Mouse (Mus musculus) fat pad, adult 2 months (tissue): ENCODE measurements around the gene Cep68.

Experiments
- DNase-seq: peaks from one replicate; pipeline ENCODE4 v3.0.0-alpha.2; 2011; ENCODE audit warnings: low read depth, low spot score; ENCODE audit errors: extremely low read depth

Cep68 gene

DNA sequence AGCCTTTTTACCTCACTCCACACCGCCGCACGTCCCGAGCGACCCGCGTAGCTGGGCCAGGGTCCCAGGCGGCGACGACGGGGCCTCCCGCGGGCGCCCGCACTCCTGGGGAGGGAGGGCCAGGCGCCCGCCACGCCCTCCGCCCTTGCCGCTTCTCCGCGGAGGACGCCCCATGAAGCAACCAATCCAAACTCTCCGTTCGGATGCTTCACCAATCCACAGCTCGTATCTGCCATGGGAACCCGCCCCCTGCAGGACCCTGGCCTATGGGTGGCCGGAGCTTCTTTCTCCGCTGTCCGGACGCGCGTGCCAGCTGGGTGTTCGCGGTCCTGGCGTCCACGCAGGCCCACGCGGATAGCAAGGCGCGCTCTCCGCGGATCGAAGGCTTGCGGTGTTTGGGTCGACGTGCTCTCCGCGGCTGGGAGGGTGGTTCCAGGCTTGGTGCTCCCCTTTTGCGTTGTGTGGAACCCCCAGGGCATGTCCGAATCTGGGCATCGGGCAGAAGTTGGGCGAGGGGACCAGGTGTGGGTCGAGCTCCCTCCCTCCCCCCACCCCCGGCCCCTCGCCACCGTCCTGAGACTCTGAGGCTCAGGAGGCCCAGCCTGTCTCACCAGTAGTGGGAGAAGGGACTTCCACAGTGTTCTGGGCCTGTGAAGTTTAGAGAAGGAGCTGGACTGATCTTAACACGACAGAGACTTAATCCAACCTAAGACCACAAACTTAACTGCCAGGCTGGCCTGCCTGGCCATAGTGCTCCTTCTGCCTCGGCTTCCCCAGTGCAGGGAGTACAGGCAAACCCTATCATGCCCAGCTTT lies at the start of gene Cep68:
Gene Cep68, minus strand, starts transcription at position 134 of the 815 bp plus-strand sequence.
- DNase-seq, result peak; percentile 40

DNA sequence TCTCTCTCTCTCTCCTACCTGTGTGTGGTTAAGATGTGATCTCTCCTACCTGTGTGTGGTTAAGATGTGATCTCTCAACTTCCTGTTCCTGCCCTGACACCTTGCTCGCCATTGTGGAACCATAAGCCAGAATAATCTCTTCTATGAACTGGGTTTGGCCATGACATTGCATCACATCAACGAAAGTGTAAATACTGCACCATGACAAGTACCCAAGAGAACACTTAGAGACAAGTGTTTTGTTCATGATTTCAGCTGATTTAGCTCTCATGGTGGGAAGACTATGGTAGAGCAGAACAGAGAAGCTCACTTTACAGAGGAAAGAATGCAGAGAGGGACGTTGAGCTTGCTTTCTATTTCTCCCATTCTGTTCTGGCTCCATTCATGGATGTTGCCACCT lies 35.2 kb upstream of the Cep68 start:
- no peak for DNase-seq

DNA sequence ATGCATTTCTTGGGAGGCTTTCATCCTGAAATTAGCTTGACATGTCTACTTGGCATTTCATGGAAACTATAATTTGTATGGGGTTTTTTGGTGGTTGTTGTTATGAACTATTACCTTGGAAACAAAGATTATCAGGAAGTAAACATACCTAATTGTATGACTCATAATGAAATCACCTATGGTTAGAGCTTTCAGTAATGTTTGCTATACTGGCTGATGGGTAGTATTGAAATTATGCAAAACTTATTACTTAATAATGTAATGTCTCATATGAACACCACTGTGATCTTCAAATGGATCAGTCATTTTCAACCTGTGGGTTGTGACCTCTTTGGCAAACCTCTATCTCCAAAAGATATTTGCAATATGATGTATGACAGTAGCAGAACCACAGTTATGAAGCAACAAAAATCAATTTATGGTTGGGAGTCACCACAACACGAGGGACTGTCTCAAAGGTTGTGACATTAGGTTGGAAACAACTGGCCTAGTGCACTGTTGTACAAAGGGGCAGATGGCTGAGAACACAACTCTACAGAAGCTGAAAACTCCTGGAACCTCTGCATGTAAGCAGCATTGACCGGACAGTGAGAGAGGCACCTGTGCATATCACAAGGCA lies 33.5 kb upstream of the Cep68 start:
- DNase-seq, result no peak

DNA sequence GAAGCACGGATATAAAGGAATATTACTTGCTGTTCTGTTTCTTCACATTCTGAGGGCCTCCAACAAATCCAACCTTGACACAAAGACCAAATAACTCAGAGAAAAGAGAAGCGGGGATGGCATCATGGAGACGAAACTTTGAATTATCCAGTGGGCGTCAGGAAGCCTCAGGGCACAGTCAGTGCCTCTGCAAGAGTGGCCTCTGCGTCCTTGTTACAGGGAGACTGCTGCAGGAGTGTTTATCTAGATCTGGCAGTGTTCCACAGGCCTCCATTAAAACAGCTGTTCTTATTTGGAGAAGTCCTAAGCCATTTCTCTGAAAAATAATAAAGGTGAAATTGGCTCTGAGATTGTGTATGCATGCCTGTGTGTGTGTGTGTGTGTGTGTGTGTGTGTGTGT lies 31.8 kb upstream of the Cep68 start:
- DNase-seq, result peak; percentile 56

DNA sequence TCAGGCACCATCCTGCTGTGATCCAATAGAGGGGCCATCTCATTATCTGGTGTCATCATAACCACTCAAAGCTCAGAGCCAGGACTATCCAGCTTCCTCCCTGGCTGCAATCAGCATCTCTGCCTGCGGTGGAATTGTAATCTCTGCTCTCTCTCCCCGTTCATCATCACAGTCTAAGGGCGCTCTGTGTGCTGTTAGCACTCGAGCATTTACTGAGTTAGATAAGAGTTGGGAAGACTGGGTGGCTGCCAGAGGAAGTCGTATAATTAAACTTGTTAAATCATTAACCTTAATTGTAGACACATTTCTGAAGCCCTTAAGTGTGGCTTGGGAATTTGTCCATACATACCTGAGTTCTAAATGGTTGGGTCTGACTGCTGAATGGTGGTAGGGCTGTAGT lies 29.5 kb upstream of the Cep68 start:
- DNase-seq, result no peak

DNA sequence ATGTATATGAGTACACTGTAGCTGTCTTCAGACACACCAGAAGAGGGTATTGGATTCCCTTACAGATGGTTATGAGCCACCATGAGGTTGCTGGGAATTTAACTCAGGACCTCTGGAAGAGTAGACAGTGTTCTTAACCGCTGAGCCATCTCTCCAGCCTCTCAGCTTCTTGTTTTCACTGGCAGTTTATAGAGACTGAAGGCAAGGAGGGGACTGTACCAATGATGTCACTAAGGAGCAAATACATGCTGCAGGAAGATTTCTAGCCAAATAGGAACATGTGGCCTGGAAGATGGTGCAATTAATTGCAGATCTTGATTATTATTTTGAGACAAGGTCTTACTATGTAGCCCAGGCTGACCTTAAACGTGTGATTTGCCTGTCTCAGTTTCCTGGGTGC lies 27.9 kb upstream of the Cep68 start:
- DNase-seq, result no peak

DNA sequence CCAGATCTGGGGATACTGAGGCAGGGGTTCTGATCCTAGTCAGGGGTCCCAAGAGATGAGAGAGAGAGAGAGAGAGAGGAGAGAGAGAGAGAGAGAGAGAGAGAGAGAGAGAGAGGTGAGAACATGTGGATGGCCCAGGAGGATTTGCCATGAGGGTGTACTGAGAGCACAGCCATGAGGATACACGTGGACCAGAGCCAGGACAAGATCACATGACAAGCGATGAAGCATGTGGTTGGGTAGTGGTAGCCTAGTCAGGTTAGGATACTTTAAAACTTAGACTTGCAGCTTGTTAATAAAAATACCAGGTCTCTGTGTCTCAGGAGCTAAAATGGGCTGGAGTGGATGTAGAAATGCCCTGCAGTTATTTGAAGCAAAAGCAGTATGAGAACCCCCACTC lies 26.7 kb upstream of the Cep68 start:
- DNase-seq, result no peak

DNA sequence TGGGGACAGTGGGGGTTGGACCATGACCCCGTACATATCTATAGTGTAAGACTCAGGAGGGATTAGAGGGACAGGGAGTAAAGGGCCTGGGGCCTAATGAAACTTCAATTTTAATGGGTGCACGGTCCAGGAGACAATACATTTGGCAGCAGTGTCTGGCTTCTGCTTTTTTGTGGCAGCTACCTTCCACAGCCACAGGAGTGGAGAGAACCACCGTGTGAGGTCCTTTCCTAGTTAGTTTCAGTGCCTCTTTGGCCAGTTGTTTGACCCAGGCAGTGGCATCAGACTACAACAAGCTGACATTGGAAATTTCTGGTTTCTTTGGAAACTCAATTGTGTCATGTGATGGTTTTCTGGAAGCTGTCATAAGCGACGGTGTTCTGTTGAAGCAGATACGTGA lies 20.7 kb upstream of the Cep68 start:
- DNase-seq, result no peak

DNA sequence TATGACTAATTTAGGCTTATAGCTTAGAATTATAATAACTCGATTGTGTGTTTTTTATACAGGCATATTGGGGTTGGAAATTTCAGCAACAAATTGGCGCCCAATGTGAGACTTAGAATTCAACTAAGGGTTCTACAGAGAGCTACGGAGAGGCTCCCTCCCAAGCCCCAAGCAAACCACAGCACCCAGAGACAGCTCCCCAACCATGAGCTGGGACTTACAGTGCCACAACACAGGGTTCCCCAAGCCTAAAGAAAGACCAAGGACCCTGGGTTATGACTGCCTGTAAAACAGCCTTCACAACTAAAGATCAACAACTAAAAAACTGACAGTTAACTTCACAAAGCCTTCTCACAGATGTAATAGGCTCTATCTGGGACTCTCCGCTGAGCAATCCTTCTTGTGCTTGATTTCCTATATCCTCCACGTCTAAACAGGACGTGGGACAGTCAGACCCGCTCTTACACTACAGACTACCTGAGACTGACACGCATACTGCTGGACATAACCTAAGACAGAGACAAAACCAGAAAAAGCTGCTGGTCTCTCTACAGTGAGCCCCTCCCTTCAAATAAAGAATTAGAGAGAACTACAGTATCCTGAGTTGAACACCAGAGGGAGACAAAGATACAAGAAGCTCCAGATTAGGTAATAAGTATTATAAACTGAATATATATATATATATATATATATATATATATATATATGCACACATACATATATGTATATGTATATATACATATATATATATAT lies 13.6 kb upstream of the Cep68 start:
- no peak for DNase-seq

DNA sequence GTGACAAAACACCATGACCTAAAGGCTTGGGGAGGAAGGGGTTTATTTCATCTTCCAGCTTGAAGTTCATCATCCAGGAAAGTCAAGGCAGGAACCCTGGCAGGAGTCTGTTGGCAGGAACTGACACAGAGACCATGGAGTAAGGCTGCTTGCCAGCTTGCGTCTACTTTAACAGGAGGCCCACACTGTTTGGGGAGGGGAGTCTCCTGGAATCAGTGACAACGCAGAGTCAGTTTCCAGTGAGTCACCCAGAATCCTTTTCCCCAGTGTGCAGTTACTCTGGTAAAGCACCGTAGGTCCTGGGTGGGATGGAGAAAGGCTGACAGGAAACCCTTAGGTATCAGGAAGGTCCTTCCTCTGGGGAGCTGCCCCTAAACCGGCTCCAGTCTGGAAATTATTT lies 5.6 kb upstream of the Cep68 start:
- DNase-seq, result no peak

DNA sequence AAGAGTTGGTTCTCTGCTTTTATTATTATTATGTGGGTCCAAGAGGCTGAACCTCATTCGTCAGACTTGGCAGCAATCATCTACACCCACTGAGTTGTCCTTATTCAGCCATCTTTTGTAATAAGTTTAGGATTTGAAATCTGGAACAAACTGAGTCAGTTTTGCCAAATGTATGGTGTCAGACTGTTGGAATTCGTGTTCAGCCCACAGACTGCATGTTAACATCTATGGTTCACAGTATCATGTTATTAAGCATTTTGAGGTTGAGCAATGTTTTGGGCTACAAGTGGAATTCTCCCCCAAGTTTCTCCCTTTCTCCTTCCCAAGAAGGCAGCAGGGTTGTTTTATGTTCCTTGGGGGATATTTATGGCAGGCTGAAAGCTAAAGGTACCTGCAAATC lies 3.9 kb upstream of the Cep68 start:
- peak; percentile 63 for DNase-seq

DNA sequence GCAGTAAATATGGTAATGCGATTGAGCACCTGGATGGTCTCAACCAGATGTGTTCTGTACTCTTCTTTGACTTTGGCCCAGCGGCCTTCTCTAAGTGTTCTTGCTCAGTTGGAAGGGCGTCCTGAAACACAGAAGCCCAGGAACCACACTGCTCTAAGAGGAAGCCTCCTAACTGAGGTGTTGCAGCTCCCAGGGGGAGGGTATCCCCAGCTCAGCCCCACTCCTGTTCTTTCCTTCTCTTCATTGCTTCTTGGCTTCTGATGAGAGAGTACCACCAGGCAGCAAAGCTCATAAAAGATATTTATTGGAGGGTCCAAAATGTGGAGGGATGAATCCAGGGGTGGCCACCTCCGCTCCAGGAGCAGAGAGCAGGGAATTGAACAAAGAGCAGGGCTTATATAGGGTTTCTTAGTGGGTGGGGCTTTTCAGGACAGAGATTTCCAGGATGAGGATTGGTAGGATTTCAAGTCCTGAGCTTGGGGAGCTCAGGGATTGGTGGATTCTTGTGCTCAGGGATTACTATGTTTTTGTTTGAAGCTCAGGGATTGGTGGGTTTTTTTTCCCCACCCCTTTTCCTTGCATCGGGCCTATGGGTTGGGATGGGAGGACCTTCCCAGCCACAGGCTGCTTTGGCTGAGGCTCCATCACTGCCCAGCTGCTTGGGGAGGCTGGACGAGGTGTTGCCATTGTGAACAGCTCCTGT lies 1.4 kb upstream of the Cep68 start:
- no peak for DNase-seq

DNA sequence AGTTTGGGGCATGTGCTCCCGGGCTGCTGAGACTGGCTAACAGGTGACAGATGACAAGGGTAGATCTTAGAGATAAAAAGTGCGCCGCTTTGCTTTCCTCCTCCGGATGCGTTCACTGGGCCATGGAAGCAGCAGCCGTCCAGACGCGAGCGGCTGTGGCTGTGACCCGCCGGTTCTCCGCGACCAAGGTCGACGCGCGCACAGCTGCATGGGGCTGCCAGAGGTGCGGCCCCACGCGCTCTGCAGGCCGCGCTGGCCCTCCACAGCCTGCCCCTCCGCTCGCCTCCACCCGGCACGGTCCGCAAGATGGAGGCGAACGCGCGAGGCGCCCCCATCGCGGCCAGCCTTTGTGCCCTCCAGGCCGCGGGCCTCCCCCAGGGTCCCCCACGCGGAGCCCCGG lies 389 bp downstream of the Cep68 start:
- no peak for DNase-seq

DNA sequence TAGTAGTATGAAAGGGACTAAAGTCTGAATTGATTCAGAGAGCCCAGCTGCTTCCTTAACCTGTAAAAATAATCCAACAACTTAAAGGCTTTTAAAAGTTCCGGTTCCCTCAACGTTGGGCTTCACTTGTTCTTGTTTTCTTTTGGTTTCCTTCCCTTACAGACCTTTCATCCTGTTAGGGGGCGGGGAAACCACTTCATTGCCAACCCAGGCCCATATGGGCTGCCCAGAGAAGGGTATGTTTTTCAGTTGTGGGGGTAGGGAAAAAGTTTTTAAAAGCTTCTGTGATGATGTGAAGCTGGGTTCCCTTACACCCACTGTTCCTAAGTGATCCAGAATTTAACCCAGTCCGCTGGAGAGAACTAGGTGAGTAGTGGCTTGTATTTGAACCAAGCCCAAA lies 952 bp downstream of the Cep68 start:
- no peak for DNase-seq

DNA sequence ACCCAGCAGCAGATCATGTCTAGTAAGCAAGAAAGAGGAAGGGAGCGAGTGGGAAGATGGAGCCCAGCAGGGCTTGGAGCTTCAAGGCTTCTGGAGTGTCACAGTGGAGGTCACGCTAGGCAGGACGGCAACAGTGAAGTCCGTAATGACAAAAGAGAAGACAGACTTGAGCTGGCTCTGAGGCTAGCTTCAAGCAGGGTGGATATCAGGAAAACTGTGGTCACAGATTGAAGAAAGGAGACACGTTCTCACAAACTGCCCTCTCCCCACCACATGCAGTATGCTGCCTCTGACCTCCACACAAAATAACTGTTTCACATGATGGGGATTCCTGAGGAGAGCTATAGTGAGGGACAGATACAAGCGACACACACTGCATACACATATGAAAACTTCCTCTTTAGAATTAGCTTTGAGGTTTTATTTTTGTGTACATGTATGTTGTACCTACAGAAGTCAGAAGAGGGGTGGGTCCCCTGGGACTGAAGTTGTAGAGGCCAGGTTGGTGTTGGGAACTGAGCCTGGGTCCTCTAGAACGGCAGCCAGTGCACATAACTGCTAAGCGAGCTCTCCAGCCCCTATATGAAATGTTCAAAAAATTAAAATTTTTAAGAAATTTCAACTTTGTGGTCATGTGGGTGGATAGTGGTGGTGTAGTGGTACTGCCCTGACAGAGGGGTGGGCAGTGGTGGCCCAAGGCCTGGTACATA lies 1.9 kb downstream of the Cep68 start:
- no peak for DNase-seq

DNA sequence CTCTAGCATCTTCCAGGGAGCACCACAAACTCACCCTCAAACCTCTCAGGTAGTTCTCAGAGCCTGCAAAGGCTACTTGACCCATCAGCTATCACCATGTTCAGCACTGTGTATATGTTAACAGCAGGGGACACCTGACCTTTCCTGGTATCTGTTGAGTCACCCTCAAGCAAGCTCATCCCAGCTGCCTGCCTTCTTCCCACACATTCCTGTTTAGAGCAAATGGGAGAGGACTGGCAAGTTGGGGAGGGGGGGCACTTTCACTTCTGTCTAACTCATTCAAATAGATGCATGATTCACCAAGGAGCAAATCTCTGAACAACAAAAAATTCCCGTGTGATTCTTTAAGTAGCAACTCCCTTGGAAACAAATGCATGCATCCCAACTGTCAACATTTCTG lies 2.6 kb downstream of the Cep68 start:
- no peak for DNase-seq

DNA sequence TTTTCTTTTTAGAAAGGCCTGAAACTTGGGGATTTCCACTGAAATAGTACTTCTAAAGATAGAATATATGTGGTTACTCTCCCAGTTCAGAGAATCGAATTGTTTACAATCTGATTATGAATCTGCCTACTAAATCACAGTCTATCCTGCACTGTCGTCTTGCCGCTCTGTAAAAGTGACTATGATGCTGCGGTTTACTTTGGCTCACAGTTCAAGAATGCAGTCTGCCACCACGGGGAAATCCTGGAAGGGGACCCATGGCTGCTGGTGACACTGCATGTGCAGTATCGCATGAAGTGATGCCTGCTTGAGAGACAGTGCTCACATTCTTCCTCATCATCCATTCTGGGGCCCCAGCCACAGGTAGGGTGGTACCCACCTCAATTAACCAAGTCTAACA lies 3.9 kb downstream of the Cep68 start:
- no peak for DNase-seq

DNA sequence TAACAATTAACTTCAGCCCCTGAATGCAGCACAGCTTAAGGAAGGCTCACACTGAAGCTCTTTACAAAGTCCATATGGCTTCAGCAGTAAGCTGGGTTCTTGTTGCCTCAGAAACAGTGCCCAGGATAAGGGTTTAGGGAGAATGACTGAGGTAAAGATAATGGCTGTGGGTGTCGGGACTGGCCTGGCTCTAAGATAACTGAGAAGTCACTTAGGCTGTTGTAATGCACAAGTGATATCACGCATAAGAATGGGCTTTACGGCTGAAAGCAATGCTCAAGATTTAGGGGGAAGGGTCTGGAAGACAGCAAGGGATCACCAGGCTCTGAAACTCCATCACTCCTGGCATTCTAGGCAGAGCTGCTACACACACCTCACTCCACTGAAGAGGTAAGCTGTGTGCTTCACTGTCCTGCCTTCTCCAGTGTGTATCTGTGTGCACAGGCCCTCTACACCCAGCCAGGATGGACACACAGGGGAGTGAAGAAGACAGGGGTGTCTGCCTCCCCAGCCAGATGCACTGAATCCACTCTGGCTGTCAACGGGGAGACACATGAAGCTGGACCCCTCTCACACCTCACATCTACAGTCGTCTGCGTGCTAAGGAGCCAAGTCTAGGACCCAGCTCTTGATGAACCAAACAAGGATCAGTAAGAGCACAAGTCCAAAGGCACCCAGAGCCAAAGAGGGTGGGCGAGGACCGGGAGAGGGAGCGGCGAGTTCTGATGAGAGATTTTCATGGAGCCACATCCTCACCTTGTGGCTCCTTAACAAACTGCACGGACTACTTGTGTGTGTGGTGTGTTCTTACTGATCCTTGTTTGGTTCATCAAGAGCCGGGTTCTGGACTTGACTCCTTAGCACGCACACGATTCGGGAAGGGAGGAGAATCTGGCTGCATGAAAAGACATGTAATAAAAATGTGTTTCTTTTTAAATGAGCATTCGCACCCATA lies 4.6 kb downstream of the Cep68 start:
- no peak for DNase-seq

DNA sequence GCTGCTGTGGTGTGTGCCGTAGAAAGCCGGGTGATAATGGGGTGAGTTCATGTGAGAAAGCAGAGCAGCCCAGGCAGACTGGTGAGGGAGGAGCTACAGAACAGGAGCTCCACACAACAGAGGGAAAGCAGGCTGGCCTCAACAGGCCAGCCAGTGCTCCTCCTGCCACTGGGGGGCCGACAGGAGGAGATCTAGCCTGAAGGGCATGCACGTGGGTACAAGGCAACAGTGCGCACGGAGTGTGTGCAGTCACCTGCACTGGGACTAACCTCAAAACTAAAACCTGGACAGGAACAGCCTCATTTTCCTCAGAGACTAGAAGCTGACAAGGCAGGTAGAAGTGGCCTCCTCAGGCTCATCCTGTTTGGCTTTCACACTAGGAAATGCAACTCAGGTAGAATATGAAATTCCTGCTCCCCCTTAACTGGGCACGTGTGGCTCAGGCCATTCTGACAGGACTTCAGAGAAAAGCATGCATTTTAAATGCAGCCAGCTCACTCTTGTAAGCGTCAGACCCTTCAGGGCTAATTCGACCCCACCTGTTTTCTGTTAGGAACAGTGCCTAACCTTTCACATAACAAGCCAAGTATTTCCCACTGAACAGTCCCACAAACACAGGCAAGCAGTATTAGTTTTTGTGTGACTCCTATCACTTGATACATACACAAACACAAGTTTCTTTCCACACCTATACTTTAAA lies 5.9 kb downstream of the Cep68 start:
- no peak for DNase-seq
